Mouse (Mus musculus) hindbrain, embryonic 15.5 days (tissue): ENCODE measurements at regions not wholly inside any gene's neighbourhood (a gene's known extent, or its start where the extent isn't known, plus 50 kb on each side); places are given as distances from the start of the nearest gene placed in this dataset.

Experiments used
- ATAC-seq: fragments of 200-750 bp; cut with Nextera tagmentation; 2 replicates; pipeline ENCODE4 v1.8.0; 2017; ENCODE audit warnings: low read depth, moderate number of reproducible peaks, moderate TSS enrichment; ENCODE audit not compliant: low FRiP score
- H3K27ac ChIP-seq: fragments of 300-500 bp; sonication (generic); replicated peaks from 2 replicates; pipeline ENCODE4 v1.5.1; 2015; ENCODE audit warnings: mild to moderate bottlenecking, inconsistent platforms
- H3K27me3 ChIP-seq: fragments of 300-500 bp; sonication (generic); 2 replicates; pipeline ENCODE4 v1.6.1; 2015; ENCODE audit warnings: control low read depth, inconsistent platforms
- H3K36me3 ChIP-seq: fragments of 300-500 bp; sonication (generic); 2 replicates; pipeline ENCODE4 v1.6.1; 2015; ENCODE audit warnings: control low read depth, inconsistent platforms
- H3K4me1 ChIP-seq: fragments of 300-500 bp; sonication (generic); replicated peaks from 2 replicates; pipeline ENCODE4 v1.6.1; 2015; ENCODE audit warnings: control low read depth, inconsistent platforms
- H3K4me2 ChIP-seq: fragments of 300-500 bp; sonication (generic); 2 replicates; pipeline ENCODE4 v1.6.1; 2015; ENCODE audit warnings: moderate library complexity, mild to moderate bottlenecking, inconsistent platforms
- H3K4me3 ChIP-seq: fragments of 300-500 bp; sonication (generic); 2 replicates; pipeline ENCODE4 v1.5.1; 2015; ENCODE audit warnings: mild to moderate bottlenecking, inconsistent platforms
- H3K9ac ChIP-seq: fragments of 300-500 bp; sonication (generic); 2 replicates; pipeline ENCODE4 v1.6.1; 2015; ENCODE audit warnings: inconsistent platforms
- H3K9me3 ChIP-seq: fragments of 300-500 bp; sonication (generic); 2 replicates; pipeline ENCODE4 v1.6.1; 2016; ENCODE audit warnings: control low read depth, inconsistent platforms
- WGBS: fragments of 180-500 bp; shearing (Covaris S2); methylation state at CpG from one replicate; pipeline ENCODE4 v1.1.7; 2015; 5-methylcytosine and 5-hydroxymethylcytosine counted together

- no peak overlapping the region for H3K4me2 ChIP-seq
- H3K27ac ChIP-seq: no peak overlapping the region
- H3K4me3 ChIP-seq: no peak overlapping the region
- 95% methylated on average over 3 of the region's 3 CpGs for WGBS
- H3K36me3 ChIP-seq: no peaks in the 10 kb centered on the region
- H3K9me3 ChIP-seq: no peaks in the 10 kb centered on the region
- no peaks in the 10 kb centered on the region for H3K4me1 ChIP-seq
- no peaks in the 10 kb centered on the region for H3K27me3 ChIP-seq
- no peak for ATAC-seq
- H3K9ac ChIP-seq: no peak overlapping the region
Observed at GRCm38 (mm10) chr1:128767415-128767814, 175.3 kb upstream of the Cxcr4 start.

GRCm38 (mm10) chr1:128766894-128767268 is 174.8 kb upstream of the Cxcr4 start:
- no peak overlapping the region for H3K27ac ChIP-seq
- H3K27me3 ChIP-seq: no peaks in the 10 kb centered on the region
- no peak for ATAC-seq
- no peaks in the 10 kb centered on the region for H3K4me1 ChIP-seq
- no peaks in the 10 kb centered on the region for H3K9me3 ChIP-seq
- no peaks in the 10 kb centered on the region for H3K36me3 ChIP-seq
- H3K4me3 ChIP-seq: no peak overlapping the region
- 87% methylated on average over 7 of the region's 7 CpGs for WGBS
- H3K4me2 ChIP-seq: no peak overlapping the region
- H3K9ac ChIP-seq: no peak overlapping the region

DNA sequence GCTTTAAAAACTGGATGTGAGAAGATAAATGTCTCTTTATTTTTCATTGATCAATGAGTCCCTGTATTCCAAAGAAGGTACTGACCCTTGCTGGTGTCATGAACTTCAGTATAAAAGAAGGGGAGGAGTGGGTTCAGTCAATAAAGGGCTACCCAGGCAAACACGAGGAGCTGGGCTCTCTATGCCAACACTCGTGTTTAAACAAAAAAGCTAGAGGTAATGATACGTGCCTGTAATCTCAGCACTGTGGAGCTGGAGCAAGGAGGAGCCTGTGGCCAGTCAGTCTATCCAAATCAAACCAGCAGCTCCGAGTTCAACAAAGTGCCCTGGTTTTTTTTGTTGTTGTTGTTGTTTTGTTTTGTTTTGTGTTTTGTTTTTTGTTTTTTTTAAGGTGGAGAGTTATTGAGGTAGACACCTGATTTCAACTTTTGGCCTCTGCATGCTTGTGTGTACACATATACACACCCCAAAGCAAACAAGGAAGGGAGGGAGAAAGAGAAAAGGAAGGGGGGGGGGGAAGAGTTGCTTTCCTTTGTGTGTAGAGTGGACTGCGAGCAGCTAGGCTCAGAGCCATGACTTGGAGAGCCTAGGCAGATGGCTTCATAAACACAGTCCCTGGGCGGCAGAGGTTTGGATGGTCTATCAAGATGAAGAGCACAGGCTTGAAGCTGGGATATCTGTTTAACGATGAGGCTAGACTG is 174.2 kb upstream of the Cxcr4 start:
- no peak for ATAC-seq
- no peaks in the 10 kb centered on the region for H3K27me3 ChIP-seq
- no peaks in the 10 kb centered on the region for H3K4me1 ChIP-seq
- WGBS: 54% methylated on average over 7 of the region's 7 CpGs
- no peaks in the 10 kb centered on the region for H3K36me3 ChIP-seq
- no peak overlapping the region for H3K4me3 ChIP-seq
- H3K27ac ChIP-seq: no peak overlapping the region
- H3K4me2 ChIP-seq: no peak overlapping the region
- no peaks in the 10 kb centered on the region for H3K9me3 ChIP-seq
- H3K9ac ChIP-seq: no peak overlapping the region

- no peak for ATAC-seq
- Histone ChIP-seq H3K9ac (no peak overlapping the region), H3K9me3 (no peaks in the 10 kb centered on the region), H3K27ac (no peak overlapping the region), H3K4me2 (no peak overlapping the region), H3K27me3 (no peaks in the 10 kb centered on the region), H3K4me1 (no peaks in the 10 kb centered on the region), H3K36me3 (no peaks in the 10 kb centered on the region), H3K4me3 (no peak overlapping the region)
- 83% methylated on average over 2 of the region's 2 CpGs for WGBS
Observed at GRCm38 (mm10) chr1:128765626-128766025, 173.5 kb upstream of the Cxcr4 start.

DNA sequence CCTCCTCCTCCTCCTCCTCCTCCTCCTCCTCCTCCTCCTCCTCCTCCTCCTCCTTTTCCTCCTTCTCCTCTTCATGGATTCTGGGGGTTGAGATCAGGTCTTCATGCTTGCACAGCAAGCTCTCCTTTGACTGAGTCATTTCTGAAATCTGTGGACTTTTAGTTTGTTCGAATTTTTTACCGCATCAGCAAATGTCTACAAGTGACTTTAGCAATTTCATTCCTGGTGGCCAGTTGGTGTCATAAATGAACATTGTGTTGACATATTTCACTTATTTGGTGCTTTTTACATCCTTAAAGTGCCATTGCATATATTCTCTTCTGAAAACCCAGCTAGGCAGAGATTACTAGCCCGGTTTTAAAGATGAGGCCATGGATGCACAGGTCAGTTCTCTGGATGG is 173.0 kb upstream of the Cxcr4 start:
- H3K27me3 ChIP-seq: no peaks in the 10 kb centered on the region
- no peak for ATAC-seq
- no peaks in the 10 kb centered on the region for H3K9me3 ChIP-seq
- H3K4me1 ChIP-seq: no peaks in the 10 kb centered on the region
- no peak overlapping the region for H3K4me2 ChIP-seq
- no peak overlapping the region for H3K9ac ChIP-seq
- 94% methylated on average over 3 of the region's 3 CpGs for WGBS
- H3K4me3 ChIP-seq: no peak overlapping the region
- H3K36me3 ChIP-seq: no peaks in the 10 kb centered on the region
- no peak overlapping the region for H3K27ac ChIP-seq

- Histone ChIP-seq H3K27ac (no peak overlapping the region), H3K4me1 (no peaks in the 10 kb centered on the region), H3K4me3 (no peak overlapping the region), H3K36me3 (no peaks in the 10 kb centered on the region), H3K9ac (no peak overlapping the region), H3K27me3 (no peaks in the 10 kb centered on the region), H3K9me3 (no peaks in the 10 kb centered on the region), H3K4me2 (no peak overlapping the region)
- ATAC-seq: no peak
- 62% methylated on average over 4 of the region's 4 CpGs for WGBS
Observed at GRCm38 (mm10) chr1:128762854-128763253, 170.8 kb upstream of the Cxcr4 start.

DNA sequence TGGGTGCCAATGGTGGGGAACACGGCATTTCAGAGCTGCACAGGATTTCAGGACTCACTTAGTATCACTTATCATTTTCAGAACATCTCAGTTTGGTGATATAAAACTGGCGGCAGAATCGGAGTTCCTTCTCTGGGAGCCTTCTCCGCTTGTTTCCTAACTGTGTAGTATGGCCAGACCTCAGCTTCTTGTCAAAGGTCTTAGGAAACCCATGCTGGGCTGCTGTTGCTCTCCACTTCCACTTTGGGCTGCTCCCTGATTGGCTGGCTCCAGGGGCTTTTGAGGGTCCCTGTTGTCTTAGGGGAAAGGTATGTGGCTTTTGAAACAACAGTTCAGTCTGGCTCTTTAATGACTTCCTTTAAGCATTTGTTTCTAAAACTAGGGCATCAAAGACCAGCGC is 170.0 kb upstream of the Cxcr4 start:
- ATAC-seq: no peak
- H3K27me3 ChIP-seq: no peaks in the 10 kb centered on the region
- WGBS: 73% methylated on average over 5 of the region's 5 CpGs
- no peak overlapping the region for H3K4me2 ChIP-seq
- H3K36me3 ChIP-seq: no peaks in the 10 kb centered on the region
- no peak overlapping the region for H3K27ac ChIP-seq
- no peak overlapping the region for H3K4me3 ChIP-seq
- H3K4me1 ChIP-seq: no peaks in the 10 kb centered on the region
- H3K9ac ChIP-seq: no peak overlapping the region
- H3K9me3 ChIP-seq: no peaks in the 10 kb centered on the region

DNA sequence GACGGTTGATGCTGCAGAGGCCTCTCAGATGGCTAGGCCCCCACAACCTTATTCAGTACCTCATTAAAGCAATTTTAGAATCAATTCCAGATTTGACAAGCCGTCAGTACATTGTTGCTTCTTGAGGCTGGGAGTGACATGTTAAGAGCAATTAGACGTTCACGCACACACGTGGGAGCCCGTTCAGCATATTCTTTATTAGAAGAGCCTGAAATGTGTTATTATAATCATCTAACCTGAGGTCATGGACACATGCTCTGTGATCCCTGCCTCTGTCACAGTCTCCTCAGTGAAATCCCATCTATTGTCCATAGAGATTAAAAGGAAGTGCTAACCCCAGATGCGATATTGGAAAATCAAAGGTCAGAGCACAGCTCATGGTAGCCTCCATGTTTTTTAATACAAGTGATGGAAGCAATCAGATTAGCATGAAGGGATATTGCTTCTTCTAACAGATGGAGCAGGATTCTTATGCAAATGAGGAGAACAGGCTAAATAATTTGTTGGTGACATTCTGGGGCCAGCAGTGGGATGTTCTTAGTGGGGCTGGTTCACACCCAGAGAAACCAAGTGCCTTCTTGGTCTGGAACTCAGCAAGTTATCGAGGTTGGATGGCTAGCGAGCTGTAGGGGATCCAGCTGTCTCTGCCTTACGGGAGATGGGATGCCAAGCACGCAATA is 166.8 kb upstream of the Cxcr4 start:
- WGBS: 63% methylated on average over 11 of the region's 11 CpGs
- H3K4me3 ChIP-seq: no peak overlapping the region
- no peaks in the 10 kb centered on the region for H3K27me3 ChIP-seq
- H3K9me3 ChIP-seq: no peaks in the 10 kb centered on the region
- no peaks in the 10 kb centered on the region for H3K4me1 ChIP-seq
- no peak for ATAC-seq
- H3K27ac ChIP-seq: no peak overlapping the region
- H3K9ac ChIP-seq: no peak overlapping the region
- no peak overlapping the region for H3K4me2 ChIP-seq
- no peaks in the 10 kb centered on the region for H3K36me3 ChIP-seq

- H3K9ac ChIP-seq: no peak overlapping the region
Observed at GRCm38 (mm10) chr1:128758294-128758801, 166.3 kb upstream of the Cxcr4 start.

DNA sequence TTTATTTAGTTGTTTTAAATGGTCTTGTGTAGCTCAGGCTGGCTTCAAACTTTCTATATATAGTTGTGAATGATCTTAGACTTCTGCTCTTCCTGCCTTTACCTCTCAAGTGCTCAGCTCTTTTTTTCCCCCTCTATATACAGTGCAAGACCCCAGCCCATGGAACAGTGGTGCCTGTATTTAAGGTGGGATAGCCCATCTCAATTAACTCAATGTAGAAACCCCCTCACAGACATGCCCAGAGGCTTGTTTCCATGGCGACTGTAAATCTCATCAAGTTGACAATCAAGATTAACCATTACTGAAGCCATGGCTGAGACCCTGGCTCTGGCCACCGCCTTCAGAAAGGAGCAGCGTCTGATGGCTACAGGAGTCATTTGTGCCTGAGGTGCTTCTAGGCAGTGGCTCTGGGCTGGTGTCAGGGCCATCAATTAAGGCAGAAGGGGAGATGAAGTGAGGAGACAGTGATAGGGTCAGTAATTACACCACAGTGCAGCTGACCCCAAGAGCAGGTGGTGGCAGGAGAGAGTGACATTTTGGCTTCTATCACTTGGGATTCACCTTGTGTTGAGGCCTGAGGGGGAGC is 161.4 kb upstream of the Cxcr4 start:
- Histone ChIP-seq H3K9ac (no peak overlapping the region), H3K27ac (no peak overlapping the region), H3K27me3 (no peaks in the 10 kb centered on the region), H3K4me3 (no peak overlapping the region), H3K4me2 (no peak overlapping the region), H3K36me3 (no peaks in the 10 kb centered on the region), H3K9me3 (no peaks in the 10 kb centered on the region), H3K4me1 (no peaks in the 10 kb centered on the region; the same call in 1 of the 2 replicates)
- WGBS: 48% methylated on average over 3 of the region's 3 CpGs
- no peak for ATAC-seq

More at GRCm38 (mm10) chr1:128758294-128758801, 166.3 kb upstream of the Cxcr4 start:
- no peak for ATAC-seq
- Histone ChIP-seq H3K27ac (no peak overlapping the region), H3K9me3 (no peaks in the 10 kb centered on the region), H3K27me3 (no peaks in the 10 kb centered on the region), H3K4me1 (no peaks in the 10 kb centered on the region; the same call in 1 of the 2 replicates), H3K4me2 (no peak overlapping the region), H3K4me3 (no peak overlapping the region), H3K36me3 (no peaks in the 10 kb centered on the region)
- WGBS: 70% methylated on average over 13 of the region's 13 CpGs

DNA sequence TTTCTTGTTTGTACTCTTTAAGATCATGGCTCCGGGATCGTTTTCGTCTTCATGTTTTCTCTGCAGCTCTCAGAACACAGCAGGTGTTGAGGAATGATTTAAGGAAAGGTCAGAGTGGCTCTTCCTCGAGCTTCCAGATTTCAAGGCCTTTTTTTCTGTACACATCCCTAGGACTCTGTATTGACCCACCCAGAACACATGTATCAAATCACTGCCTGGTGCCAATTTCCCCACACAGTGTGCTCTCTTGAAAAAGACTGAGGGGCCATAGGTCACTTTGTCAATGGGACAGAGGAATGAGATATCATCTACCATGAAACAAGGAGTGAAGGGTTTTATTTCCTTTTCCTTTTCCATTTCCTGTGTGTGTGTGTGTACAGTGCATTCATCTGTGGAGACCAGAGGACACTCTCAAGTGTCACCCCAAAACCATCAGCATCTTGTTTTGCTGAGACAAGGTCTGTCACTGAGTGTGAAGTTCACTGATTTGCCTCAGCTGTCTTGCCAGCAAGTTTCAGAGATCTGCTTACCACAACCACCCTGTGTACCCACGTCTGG is 157.4 kb upstream of the Cxcr4 start:
- H3K27me3 ChIP-seq: no peaks in the 10 kb centered on the region
- WGBS: 74% methylated on average over 5 of the region's 5 CpGs
- H3K4me1 ChIP-seq: no peaks in the 10 kb centered on the region; the same call in 1 of the 2 replicates
- no peak for ATAC-seq
- no peaks in the 10 kb centered on the region for H3K36me3 ChIP-seq
- H3K4me2 ChIP-seq: no peak overlapping the region
- H3K4me3 ChIP-seq: no peak overlapping the region
- H3K9ac ChIP-seq: no peak overlapping the region
- no peak overlapping the region for H3K27ac ChIP-seq
- H3K9me3 ChIP-seq: no peaks in the 10 kb centered on the region

DNA sequence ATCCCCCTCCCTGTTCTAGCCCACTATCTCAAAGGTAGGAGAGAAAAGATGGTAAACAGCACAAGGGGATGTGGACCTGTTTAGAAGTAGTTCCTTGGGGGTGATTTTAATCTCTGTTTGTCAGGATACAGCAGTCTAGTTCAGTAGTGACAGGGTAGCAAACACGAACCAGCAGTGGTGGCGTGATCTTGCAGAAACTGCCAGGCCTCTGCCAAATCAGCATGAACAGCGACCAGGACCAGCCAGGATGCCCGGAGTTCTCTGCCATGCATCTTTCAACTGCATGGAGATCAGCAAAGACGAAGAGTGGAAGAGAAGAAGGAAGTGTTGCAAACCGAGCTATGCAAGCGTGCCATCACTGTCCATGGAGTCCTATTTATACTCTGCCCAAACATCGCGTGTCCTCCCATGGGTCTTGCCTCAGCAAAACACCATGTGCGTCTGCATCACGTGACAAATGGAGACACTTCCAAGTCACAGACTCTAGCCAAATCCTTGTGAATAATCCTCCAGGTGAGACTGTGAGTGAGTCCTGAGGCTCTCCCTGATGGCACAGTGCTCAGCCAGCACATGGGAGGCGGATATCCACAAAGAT is 155.2 kb upstream of the Cxcr4 start:
- Histone ChIP-seq H3K27ac (no peak overlapping the region), H3K4me1 (no peaks in the 10 kb centered on the region), H3K9ac (no peak overlapping the region), H3K4me3 (no peak overlapping the region), H3K27me3 (no peaks in the 10 kb centered on the region), H3K4me2 (no peak overlapping the region), H3K36me3 (no peaks in the 10 kb centered on the region), H3K9me3 (no peaks in the 10 kb centered on the region)
- WGBS: 90% methylated on average over 12 of the region's 12 CpGs
- ATAC-seq: no peak; the same call in 1 of the 2 replicates
